Mouse (Mus musculus): ENCODE data around the gene Gnai3. TPM values are rescaled to one million over a fixed set of nuclear protein-coding genes. Genes with fewer than 3 reads are reported as not detected.

The Gnai3 gene
- polyA plus RNA-seq, 1 experiment from 2014 or later: 177 TPM

DNA sequence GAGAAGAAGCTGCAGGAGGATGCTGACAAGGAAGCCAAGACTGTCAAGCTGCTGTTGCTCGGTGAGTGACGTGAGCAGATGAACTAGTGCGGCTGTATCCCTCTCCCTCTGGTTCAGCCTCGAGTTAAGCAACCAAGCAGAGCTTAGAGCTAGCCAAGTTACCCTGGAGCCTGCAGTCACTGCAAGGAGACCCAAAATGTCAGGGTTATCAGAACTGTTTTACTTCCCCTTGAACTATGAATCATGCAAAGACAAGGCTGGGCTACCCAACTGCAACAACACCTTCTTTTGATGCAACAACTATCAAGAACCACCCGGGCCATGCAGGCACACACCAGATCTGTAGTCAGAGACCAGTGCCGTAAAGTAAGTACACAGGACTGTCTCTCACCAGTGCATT lies 52.6 kb downstream of the Gnai3 start:
- 56% methylated on average over 6 of the region's 6 CpGs for WGBS

GRCm38 (mm10) chr3:108092536-108093115 lies 53.3 kb downstream of the Gnai3 start, which contains the start of gene Gnat2:
Gnat2 (plus strand) TSS chr3:108092789.
- Histone ChIP-seq H3K4me2 (ENCODE audit: low read depth, low read length) (no peak within 1 kb of the TSS), H3K36me3 (ENCODE audit: control insufficient read depth, insufficient read depth, low read length) (no peaks in the 10 kb centered on the region), H3K4me3 (replicated peaks; ENCODE audit: low read length) (no peak within 1 kb of the TSS), H3K9me3 (replicated peaks; ENCODE audit: control insufficient read depth, low read length) (no peaks in the 10 kb centered on the region), H3K27me3 (ENCODE audit: control insufficient read depth, insufficient read depth, low read length) (no peaks in the 10 kb centered on the region), H3K27ac (ENCODE audit: low read length) (no peak within 1 kb of the TSS), H3K4me1 (ENCODE audit: control insufficient read depth, insufficient read depth, low read length) (peaks cover 23% of the 10 kb centered on the region), H3K9ac (ENCODE audit: low read length) (no peak within 1 kb of the TSS)
- whole genome bisulfite sequencing: 80% methylated on average over 15 of the region's 15 CpGs
- no peak for ATAC-seq (ENCODE audit: insufficient read depth, low FRiP score)

More for the DNA sequence above, 52.6 kb downstream of the Gnai3 start:
- Histone ChIP-seq H3K9ac (ENCODE audit: low read length) (no peak overlapping the region), H3K4me2 (ENCODE audit: low read depth, low read length) (no peak overlapping the region), H3K9me3 (replicated peaks; ENCODE audit: control insufficient read depth, low read length) (no peaks in the 10 kb centered on the region), H3K27ac (ENCODE audit: low read length) (no peak overlapping the region), H3K4me1 (ENCODE audit: control insufficient read depth, insufficient read depth, low read length) (peaks cover 23% of the 10 kb centered on the region), H3K27me3 (ENCODE audit: control insufficient read depth, insufficient read depth, low read length) (no peaks in the 10 kb centered on the region), H3K4me3 (replicated peaks; ENCODE audit: low read length) (no peak overlapping the region), H3K36me3 (ENCODE audit: control insufficient read depth, insufficient read depth, low read length) (no peaks in the 10 kb centered on the region)
- ATAC-seq (ENCODE audit: insufficient read depth, low FRiP score): no peak

DNA sequence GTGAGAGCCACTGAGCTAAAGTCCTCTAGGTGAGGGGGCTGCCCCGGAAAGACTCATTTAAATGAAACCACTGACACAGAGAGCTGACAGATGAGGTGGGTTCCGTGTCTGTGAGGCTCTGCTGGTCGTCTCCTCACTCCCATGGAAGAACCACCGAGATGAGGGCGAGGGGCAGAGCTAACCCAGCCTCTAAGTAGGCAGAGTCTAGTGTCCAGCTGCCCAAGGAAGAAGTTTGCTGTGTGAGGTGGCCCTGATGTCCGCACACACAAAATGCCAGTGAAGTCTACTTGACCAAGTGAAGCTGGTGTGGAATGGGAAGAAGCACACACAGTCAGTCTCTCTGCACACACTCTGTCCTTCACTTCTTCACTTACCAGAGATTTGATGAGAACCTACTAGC lies 53.9 kb downstream of the Gnai3 start:
- H3K27me3 ChIP-seq (ENCODE audit: control insufficient read depth, insufficient read depth, low read length): no peaks in the 10 kb centered on the region

DNA sequence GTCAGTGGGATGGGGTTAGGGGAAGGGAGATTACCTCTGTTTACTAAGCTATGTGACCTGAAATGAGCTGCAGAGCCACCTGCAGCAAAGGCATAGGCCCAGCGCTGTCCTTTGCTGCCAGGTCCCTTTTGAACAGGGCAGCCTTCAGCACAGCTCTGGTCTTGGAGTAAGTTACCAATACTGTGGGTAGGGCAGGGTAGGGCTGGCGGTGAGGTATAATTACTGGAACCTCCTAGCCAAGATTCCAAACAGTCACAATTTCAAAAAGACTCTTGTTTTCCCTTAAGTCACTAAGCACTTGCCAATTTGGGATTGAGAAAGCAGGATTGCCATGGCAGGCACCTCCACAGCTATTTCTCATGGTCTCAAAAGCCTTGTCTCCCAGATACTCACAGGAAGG lies 55.4 kb downstream of the Gnai3 start:
- no peaks in the 10 kb centered on the region for H3K9me3 ChIP-seq (replicated peaks; ENCODE audit: control insufficient read depth, low read length)
- H3K9ac ChIP-seq (ENCODE audit: low read length): no peak overlapping the region
- H3K27ac ChIP-seq (ENCODE audit: low read length): peak overlapping the region; percentile 57; the same call in 1 of the 2 replicates
- peaks cover 28% of the 10 kb centered on the region for H3K4me1 ChIP-seq (ENCODE audit: control insufficient read depth, insufficient read depth, low read length)
- no peaks in the 10 kb centered on the region for H3K36me3 ChIP-seq (ENCODE audit: control insufficient read depth, insufficient read depth, low read length)
- H3K4me3 ChIP-seq (replicated peaks; ENCODE audit: low read length): no peak overlapping the region
- no peak for ATAC-seq (ENCODE audit: insufficient read depth, low FRiP score)
- H3K4me2 ChIP-seq (ENCODE audit: low read depth, low read length): no peak overlapping the region
- 83% methylated on average over 2 of the region's 2 CpGs for WGBS
- H3K27me3 ChIP-seq (ENCODE audit: control insufficient read depth, insufficient read depth, low read length): no peaks in the 10 kb centered on the region

More for the DNA sequence above, 53.9 kb downstream of the Gnai3 start:
- Histone ChIP-seq H3K4me1 (ENCODE audit: control insufficient read depth, insufficient read depth, low read length) (peaks cover 25% of the 10 kb centered on the region), H3K4me2 (ENCODE audit: low read depth, low read length) (no peak overlapping the region), H3K9me3 (replicated peaks; ENCODE audit: control insufficient read depth, low read length) (no peaks in the 10 kb centered on the region), H3K36me3 (ENCODE audit: control insufficient read depth, insufficient read depth, low read length) (no peaks in the 10 kb centered on the region), H3K27ac (ENCODE audit: low read length) (no peak overlapping the region), H3K9ac (ENCODE audit: low read length) (no peak overlapping the region), H3K4me3 (replicated peaks; ENCODE audit: low read length) (no peak overlapping the region)
- 75% methylated on average over 6 of the region's 6 CpGs for WGBS
- ATAC-seq (ENCODE audit: insufficient read depth, low FRiP score): no peak

GRCm38 (mm10) chr3:108089916-108090315 lies 56.0 kb downstream of the Gnai3 start:
- H3K4me2 ChIP-seq (ENCODE audit: low read depth, low read length): no peak overlapping the region
- WGBS: 30% methylated on average over 2 of the region's 2 CpGs
- no peak for ATAC-seq (ENCODE audit: insufficient read depth, low FRiP score)
- H3K27me3 ChIP-seq (ENCODE audit: control insufficient read depth, insufficient read depth, low read length): no peaks in the 10 kb centered on the region
- no peak overlapping the region for H3K4me3 ChIP-seq (replicated peaks; ENCODE audit: low read length)
- H3K9me3 ChIP-seq (replicated peaks; ENCODE audit: control insufficient read depth, low read length): no peaks in the 10 kb centered on the region
- H3K27ac ChIP-seq (ENCODE audit: low read length): peak overlapping the region; percentile 57; the same call in 1 of the 2 replicates
- no peaks in the 10 kb centered on the region for H3K36me3 ChIP-seq (ENCODE audit: control insufficient read depth, insufficient read depth, low read length)
- peaks cover 28% of the 10 kb centered on the region for H3K4me1 ChIP-seq (ENCODE audit: control insufficient read depth, insufficient read depth, low read length)
- H3K9ac ChIP-seq (ENCODE audit: low read length): no peak overlapping the region

DNA sequence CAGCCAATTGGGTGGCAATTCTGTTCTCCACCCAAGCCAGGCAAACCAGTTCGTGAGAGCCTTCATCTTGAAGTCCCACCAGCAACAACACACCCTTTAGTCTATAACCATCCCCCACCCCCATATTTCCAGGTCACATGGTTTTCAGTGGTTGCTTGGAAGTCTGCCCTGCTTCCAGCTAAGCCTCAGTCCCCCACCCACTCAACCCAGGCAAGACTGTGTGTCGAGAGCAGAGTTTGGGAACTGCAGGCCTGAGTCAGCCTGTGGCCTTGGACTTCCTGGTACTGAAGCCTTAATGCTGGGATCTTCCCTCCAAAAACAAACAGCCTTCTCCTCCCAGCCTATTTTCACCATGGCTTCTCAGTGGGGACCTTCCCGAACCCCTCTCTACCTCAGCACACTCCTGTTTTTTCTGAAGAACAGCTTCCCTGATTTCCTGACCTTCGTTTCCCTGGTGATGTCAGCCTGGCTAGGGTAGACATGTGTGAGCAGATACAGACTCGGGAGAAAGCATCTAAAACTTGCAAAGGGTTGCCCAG lies 57.0 kb downstream of the Gnai3 start:
- H3K27me3 ChIP-seq (ENCODE audit: control insufficient read depth, insufficient read depth, low read length): no peaks in the 10 kb centered on the region
- ATAC-seq (ENCODE audit: insufficient read depth, low FRiP score): no peak
- 31% methylated on average over 5 of the region's 5 CpGs for WGBS
- no peaks in the 10 kb centered on the region for H3K9me3 ChIP-seq (replicated peaks; ENCODE audit: control insufficient read depth, low read length)
- H3K4me2 ChIP-seq (ENCODE audit: low read depth, low read length): peak overlapping the region; percentile 6; the same call in 1 of the 2 replicates
- H3K4me1 ChIP-seq (ENCODE audit: control insufficient read depth, insufficient read depth, low read length): peaks cover 37% of the 10 kb centered on the region
- no peak overlapping the region for H3K4me3 ChIP-seq (replicated peaks; ENCODE audit: low read length)
- peak overlapping the region; percentile 25; the same call in 1 of the 2 replicates for H3K27ac ChIP-seq (ENCODE audit: low read length)
- no peaks in the 10 kb centered on the region for H3K36me3 ChIP-seq (ENCODE audit: control insufficient read depth, insufficient read depth, low read length)
- H3K9ac ChIP-seq (ENCODE audit: low read length): peak overlapping the region; percentile 24

GRCm38 (mm10) chr3:108087329-108087728 lies 58.6 kb downstream of the Gnai3 start:
- Histone ChIP-seq H3K4me3 (replicated peaks; ENCODE audit: low read length) (no peak overlapping the region), H3K4me1 (ENCODE audit: control insufficient read depth, insufficient read depth, low read length) (peaks cover 51% of the 10 kb centered on the region), H3K9ac (ENCODE audit: low read length) (0 out of 2 replicates have a peak overlapping the region, but pooled peaks have one; percentile 8), H3K9me3 (replicated peaks; ENCODE audit: control insufficient read depth, low read length) (no peaks in the 10 kb centered on the region), H3K27me3 (ENCODE audit: control insufficient read depth, insufficient read depth, low read length) (no peaks in the 10 kb centered on the region), H3K27ac (ENCODE audit: low read length) (peak overlapping the region; percentile 96; the same call in 1 of the 2 replicates), H3K36me3 (ENCODE audit: control insufficient read depth, insufficient read depth, low read length) (no peaks in the 10 kb centered on the region), H3K4me2 (ENCODE audit: low read depth, low read length) (0 out of 2 replicates have a peak overlapping the region, but pooled peaks have one; percentile 99)
- no peak for ATAC-seq (ENCODE audit: insufficient read depth, low FRiP score)
- WGBS: 71% methylated on average over 3 of the region's 3 CpGs

DNA sequence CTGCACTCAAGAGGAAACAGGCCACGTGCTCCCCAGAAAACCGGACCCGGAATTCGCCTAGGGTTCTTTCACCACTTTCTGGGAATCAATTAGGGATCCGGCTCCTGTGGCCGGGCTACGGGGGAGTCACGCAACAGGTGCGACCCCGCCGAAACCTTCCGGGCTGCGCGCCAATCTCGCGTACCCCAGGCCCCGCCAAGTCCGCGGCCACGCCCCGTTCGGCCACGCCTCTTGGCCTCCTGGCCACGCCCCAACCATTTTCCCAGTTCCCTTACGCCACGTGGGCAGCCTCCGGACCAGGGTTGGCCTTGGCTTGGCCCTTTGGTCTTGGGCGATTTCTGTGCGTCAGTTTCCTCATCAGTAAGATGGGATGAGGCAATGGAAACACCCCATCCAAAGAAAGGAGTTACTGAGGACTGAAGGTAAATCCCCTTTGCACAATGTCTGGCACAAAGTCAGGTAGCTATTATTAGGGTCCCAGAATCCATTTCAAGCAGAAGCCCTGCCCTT lies 59.4 kb downstream of the Gnai3 start, which contains the start of gene Ampd2:
Gene Ampd2 (minus strand): TSS at position 182 of the 510 bp plus-strand sequence.
- peaks cover 60% of the 10 kb centered on the region for H3K4me1 ChIP-seq (ENCODE audit: control insufficient read depth, insufficient read depth, low read length)
- peak within 1 kb of the TSS; percentile 99 for H3K4me2 ChIP-seq (ENCODE audit: low read depth, low read length)
- no peaks in the 10 kb centered on the region for H3K36me3 ChIP-seq (ENCODE audit: control insufficient read depth, insufficient read depth, low read length)
- ATAC-seq (ENCODE audit: insufficient read depth, low FRiP score): peak; percentile 46; the same call in 1 of the 2 replicates
- no peaks in the 10 kb centered on the region for H3K27me3 ChIP-seq (ENCODE audit: control insufficient read depth, insufficient read depth, low read length)
- WGBS: under 1% methylated on average over 29 of the region's 29 CpGs
- H3K9me3 ChIP-seq (replicated peaks; ENCODE audit: control insufficient read depth, low read length): no peaks in the 10 kb centered on the region
- H3K9ac ChIP-seq (ENCODE audit: low read length): peak within 1 kb of the TSS; percentile 84
- H3K27ac ChIP-seq (ENCODE audit: low read length): peak within 1 kb of the TSS; percentile 96
- H3K4me3 ChIP-seq (replicated peaks; ENCODE audit: low read length): peak within 1 kb of the TSS; percentile 69

Data from stomach, embryonic 16.5 days (tissue).